Mouse (Mus musculus) frontal cortex, postnatal 14 days (tissue): ENCODE measurements around the gene Tenm4.
A peak's percentile ranks its signal among the peaks of the same experiment; 100 is the strongest.

Experiments used
- DNase-seq, 2 experiments: peaks; one replicate each; pipeline ENCODE4 v3.0.0; 2022; ENCODE audit warnings: low spot score in 2 of 2

Tenm4 gene

GRCm38 (mm10) chr7:96242328-96243185 is 71.5 kb downstream of the Tenm4 start:
- no peak for DNase-seq

DNA sequence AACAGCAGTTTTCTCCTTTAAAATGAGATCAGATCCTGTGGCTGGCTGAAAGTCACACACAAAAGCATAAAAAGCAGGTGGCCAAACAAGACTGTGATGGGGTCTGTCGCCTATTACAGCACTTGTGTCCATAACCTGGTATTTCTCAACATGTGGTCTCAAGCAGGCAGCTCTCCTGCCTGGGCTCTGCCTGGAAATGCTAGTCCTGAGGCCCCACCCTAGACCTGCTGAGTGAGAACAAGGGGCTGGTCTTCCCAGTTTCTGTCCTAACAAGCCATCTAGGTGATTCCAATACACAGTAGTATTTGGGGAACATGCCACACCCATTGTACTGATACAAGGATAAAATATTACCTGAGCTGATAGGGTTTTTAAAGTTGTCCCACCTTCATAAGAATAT is 73.8 kb downstream of the Tenm4 start:
- DNase-seq: no peak

- no peak for DNase-seq
Measured at GRCm38 (mm10) chr7:96259630-96260029, 88.6 kb downstream of the Tenm4 start.

- no peak for DNase-seq
Measured at GRCm38 (mm10) chr7:96262182-96262581, 91.1 kb downstream of the Tenm4 start.

GRCm38 (mm10) chr7:96265941-96266340 is 94.9 kb downstream of the Tenm4 start:
- DNase-seq: no peak

- no peak for DNase-seq
Measured at GRCm38 (mm10) chr7:96267266-96267665, 96.2 kb downstream of the Tenm4 start.

- no peak for DNase-seq
Measured at GRCm38 (mm10) chr7:96270684-96271083, 99.6 kb downstream of the Tenm4 start.

GRCm38 (mm10) chr7:96272068-96272467 is 101.0 kb downstream of the Tenm4 start:
- no peak for DNase-seq

- no peak for DNase-seq
Measured at GRCm38 (mm10) chr7:96274486-96274885, 103.4 kb downstream of the Tenm4 start.

DNA sequence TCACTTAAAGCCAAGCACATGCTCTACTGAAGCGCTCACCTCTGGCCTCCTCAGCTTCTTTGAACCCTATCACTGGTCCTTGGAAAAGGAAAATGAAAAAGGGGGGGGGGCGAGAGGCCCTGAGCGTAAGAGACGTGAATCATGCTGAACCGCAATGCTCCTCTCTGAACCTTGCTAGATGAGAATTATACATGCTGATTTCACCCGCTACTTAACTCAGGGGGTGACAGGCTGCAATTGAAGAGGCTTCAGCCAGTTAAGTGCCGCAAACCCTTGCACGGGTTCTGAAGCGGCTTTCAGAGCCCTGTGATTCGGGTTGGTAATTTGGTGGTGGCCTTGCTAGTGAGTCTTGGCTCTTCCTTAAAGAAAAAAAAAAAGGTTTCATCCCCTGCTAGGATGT is 106.5 kb downstream of the Tenm4 start:
- DNase-seq: no peak

- no peak for DNase-seq
Measured at GRCm38 (mm10) chr7:96278378-96278777, 107.3 kb downstream of the Tenm4 start.

DNA sequence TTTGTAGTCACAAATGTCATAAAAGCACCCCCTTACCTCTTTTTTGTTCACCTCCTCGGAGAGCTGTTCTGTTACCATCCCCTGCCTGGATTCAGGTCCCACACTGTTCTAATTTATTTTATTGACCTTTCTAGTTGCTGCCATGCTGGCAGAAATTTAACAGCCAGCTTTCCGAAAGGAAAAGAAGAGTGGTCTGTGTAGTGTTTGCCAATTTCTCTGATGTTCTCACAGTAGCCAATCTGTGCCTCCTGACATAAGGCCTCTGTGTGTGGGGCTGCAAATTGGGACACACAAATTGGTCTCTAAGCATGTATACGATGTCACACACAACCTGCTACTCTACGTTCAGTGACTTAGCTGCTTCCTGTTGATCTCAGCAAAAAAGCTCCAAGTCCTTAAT is 109.7 kb downstream of the Tenm4 start:
- DNase-seq: no peak

DNA sequence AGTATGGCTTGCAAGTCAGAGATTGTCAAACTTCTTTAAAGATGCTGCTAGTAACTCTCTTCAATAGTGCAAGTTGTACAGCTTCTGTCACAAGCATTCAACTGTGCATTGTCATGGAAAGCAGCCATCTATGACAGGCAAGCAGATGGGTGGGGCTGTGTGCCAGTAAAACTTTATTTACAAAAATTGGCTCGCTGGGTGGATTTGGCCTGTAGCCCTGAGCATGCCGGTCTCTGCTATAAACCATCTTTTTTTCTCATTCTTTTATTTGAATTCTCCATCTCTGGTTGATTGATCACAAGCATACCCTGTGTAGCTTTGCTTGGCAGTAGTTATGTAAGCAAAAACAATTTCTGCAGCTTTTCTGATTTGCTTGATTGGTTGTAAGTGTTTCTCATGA is 119.5 kb downstream of the Tenm4 start:
- DNase-seq: peak; percentile 13 to 39

GRCm38 (mm10) chr7:96295959-96296358 is 124.9 kb downstream of the Tenm4 start:
- no peak for DNase-seq

DNA sequence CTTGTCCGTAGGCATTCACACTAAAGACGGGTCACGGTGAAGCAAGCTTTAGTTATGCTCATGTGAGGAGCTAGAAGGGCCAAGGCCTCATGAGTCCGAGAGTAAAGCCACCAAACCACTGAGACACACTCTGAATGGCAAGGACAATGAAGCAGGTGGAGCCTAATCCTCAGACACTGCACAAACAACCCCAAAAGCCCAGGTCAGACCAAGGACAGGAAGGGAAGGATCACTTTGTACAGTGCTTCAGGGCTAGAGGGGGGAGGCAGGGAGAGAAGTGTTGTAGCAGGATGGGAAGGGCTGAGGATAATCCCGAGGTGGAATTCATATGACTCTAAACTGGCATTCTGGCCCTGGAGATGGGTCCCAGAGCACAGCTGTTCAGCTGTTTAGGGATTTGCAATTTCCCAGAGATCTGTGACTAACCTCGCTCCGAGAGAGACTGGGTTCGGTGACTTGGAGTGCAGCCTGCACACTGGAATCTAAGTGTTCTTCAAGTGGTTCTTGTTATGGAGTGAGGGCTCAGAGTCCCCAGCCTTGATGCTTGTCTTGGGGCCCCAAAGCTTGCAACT is 129.9 kb downstream of the Tenm4 start:
- no peak for DNase-seq

DNA sequence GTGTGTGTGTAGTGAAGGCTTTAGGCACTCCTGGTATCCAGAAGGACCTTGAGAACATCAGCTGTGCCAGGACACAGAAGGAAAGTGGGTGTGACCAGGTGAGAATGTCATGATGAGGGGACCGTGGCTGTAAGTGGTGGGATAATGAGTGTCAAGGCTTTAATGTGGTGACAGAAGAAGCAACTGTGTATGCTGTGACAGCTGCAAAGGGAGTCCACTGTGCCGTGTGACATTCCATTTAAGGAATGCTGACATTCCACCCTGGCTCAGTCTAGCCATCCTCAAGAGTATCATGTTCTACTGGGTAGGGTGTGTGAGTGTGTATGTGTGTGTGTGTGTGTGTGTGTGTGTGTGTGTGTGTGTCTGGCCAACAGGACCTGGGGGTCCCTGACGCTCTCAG is 130.8 kb downstream of the Tenm4 start:
- DNase-seq: no peak

DNA sequence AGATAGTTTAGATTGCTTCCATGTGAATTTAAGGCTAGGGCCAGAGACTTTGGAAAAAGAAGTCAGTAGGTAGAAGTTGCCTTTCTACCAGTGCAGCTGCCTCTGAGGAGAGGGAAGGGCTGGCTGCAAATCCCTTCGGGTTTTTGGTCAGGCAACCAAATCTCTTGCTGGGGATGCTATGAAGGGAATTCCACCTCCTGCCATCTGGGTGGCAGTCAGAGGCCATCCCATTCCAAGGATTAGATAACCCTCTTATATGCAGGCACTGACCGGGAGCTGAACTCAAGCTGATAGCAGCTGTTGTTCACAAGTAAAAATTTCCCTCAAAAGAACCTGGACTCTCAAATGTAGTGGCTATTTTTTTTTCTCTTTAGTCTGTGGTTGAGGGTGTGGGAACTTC is 132.9 kb downstream of the Tenm4 start:
- DNase-seq: no peak

GRCm38 (mm10) chr7:96305382-96305935 is 134.4 kb downstream of the Tenm4 start:
- no peak for DNase-seq

- no peak for DNase-seq
Measured at GRCm38 (mm10) chr7:96308106-96308505, 137.1 kb downstream of the Tenm4 start.

GRCm38 (mm10) chr7:96329343-96329742 is 158.3 kb downstream of the Tenm4 start:
- no peak for DNase-seq

DNA sequence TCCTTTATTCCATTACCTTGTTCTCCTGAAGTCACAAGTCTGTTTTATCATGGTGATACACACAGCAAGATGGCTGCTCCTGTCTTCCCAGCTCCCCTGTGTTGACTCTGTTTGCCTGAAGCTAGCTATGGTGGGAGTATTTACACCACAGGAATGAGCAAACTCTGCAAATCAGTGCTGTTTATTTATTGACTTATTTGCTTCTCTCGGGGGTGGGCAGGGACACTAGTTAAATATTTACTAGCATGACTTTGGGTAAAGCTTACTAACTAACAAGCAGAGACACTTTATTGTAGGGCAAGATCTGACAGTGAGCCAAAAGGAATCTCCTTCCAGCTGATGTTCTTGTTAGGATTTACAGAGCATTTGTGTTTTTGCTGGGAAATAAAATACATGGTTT is 160.1 kb downstream of the Tenm4 start:
- no peak for DNase-seq

GRCm38 (mm10) chr7:96334361-96334760 is 163.3 kb downstream of the Tenm4 start:
- DNase-seq: no peak

GRCm38 (mm10) chr7:96336376-96336775 is 165.3 kb downstream of the Tenm4 start:
- no peak for DNase-seq
